In genomic region chr9:35163011-35163690, GRCm38 (mm10) we compare ENCODE assay signal across 8 mouse cellular contexts. TPM values are rescaled to one million over a fixed set of nuclear protein-coding genes. Genes with fewer than 3 reads are reported as not detected.
DNase-seq lines count a peak whose midpoint lies in the region; ATAC-seq and TF ChIP-seq lines count a peak whose summit lies in the region.

No protein-coding gene starts in this region.

- no peak for TF ChIP-seq CTCF in liver, adult 2 months (IDR thresholded peaks at IDR 0.05; ENCODE audit: low read depth, low read length)
- TF ChIP-seq CTCF in brain, embryonic 14.5 days (IDR thresholded peaks at IDR 0.05; ENCODE audit: borderline replicate concordance, extremely low read depth, insufficient read depth, insufficient read length): no peak

- no peaks in the 10 kb centered on the region for H3K9me3 ChIP-seq in neural tube, embryonic 15.5 days (replicated peaks)
- no peaks in the 10 kb centered on the region for H3K9me3 ChIP-seq in forebrain, embryonic 10.5 days

- no peak for ATAC-seq in neural tube, embryonic 15.5 days (ENCODE audit: low FRiP score)

- no peak overlapping the region for H3K4me2 ChIP-seq in neural tube, embryonic 15.5 days

- WGBS in liver, adult 2 months: 6% methylated on average over 11 of the region's 11 CpGs
- 90% methylated on average over 11 of the region's 11 CpGs for WGBS in neural tube, embryonic 15.5 days
- 94% methylated on average over 11 of the region's 11 CpGs for WGBS in forebrain, embryonic 10.5 days

- peak overlapping the region; percentile 87 for H3K27ac ChIP-seq in liver, adult 2 months (replicated peaks; ENCODE audit: insufficient read depth, low read depth, low read length)
- H3K27ac ChIP-seq in neural tube, embryonic 15.5 days (replicated peaks): no peak overlapping the region
- H3K27ac ChIP-seq in forebrain, embryonic 10.5 days: no peak overlapping the region

- peaks cover 30% of the 10 kb centered on the region for H3K4me1 ChIP-seq in liver, adult 2 months (ENCODE audit: control insufficient read depth, insufficient read depth, low read length)
- no peaks in the 10 kb centered on the region for H3K4me1 ChIP-seq in neural tube, embryonic 15.5 days
- H3K4me1 ChIP-seq in forebrain, embryonic 10.5 days: peaks cover 39% of the 10 kb centered on the region

- H3K4me3 ChIP-seq in liver, adult 2 months (ENCODE audit: insufficient read depth, low read depth, low read length): peak overlapping the region; percentile 23
- H3K4me3 ChIP-seq in neural tube, embryonic 15.5 days (replicated peaks): no peak overlapping the region
- no peak overlapping the region for H3K4me3 ChIP-seq in forebrain, embryonic 10.5 days

- peak; percentile 96 for DNase-seq in liver, adult 2 months (ENCODE audit: extremely low read depth, low read depth, low spot score)
- no peak for DNase-seq in liver
- peak; percentile 31 for DNase-seq in brain, embryonic 14.5 days (ENCODE audit: low read depth)
- peak; percentile 87 to 89 for DNase-seq in cerebellum, postnatal 25 days
- peak; percentile 34 to 64 for DNase-seq in kidney, postnatal 36 days
- no peak for DNase-seq in forebrain, embryonic 10.5 days (ENCODE audit: extremely low spot score, low spot score)
- no peak for DNase-seq in left cerebral cortex, adult 8-10 months (ENCODE audit: low spot score in 2 of 2)

- peaks cover 1% of the 10 kb centered on the region; the same call in 1 of the 2 replicates for H3K36me3 ChIP-seq in liver, adult 2 months (ENCODE audit: control insufficient read depth, insufficient read depth, low read length)
- no peaks in the 10 kb centered on the region for H3K36me3 ChIP-seq in neural tube, embryonic 15.5 days
- peaks cover 20% of the 10 kb centered on the region for H3K36me3 ChIP-seq in forebrain, embryonic 10.5 days (replicated peaks)

- peak overlapping the region; percentile 57 for H3K9ac ChIP-seq in liver, adult 2 months (ENCODE audit: low read depth, low read length)
- no peak overlapping the region for H3K9ac ChIP-seq in neural tube, embryonic 15.5 days (replicated peaks)

- no peaks in the 10 kb centered on the region for H3K27me3 ChIP-seq in liver, adult 2 months (ENCODE audit: control insufficient read depth, insufficient read depth, low read length)
- no peaks in the 10 kb centered on the region for H3K27me3 ChIP-seq in neural tube, embryonic 15.5 days (replicated peaks)
- no peaks in the 10 kb centered on the region for H3K27me3 ChIP-seq in forebrain, embryonic 10.5 days (ENCODE audit: poor library complexity, severe bottlenecking)

- TF ChIP-seq POLR2A in liver, adult 2 months (IDR thresholded peaks at IDR 0.05; ENCODE audit: extremely low read depth, insufficient read depth, low read length): no peak
- TF ChIP-seq POLR2A in brain, embryonic 14.5 days (IDR thresholded peaks at IDR 0.05; ENCODE audit: borderline replicate concordance, extremely low read depth, insufficient read depth, insufficient read length, poor library complexity, severe bottlenecking): no peak

- H3K79me2 ChIP-seq in liver, adult 2 months (ENCODE audit: control insufficient read depth, insufficient read depth, low read length): peaks cover 6% of the 10 kb centered on the region; the same call in 1 of the 2 replicates

RNA-seq across cellular contexts. Expression of gene Dcps, which starts 12.7 kb away (rescaled TPM):
- total RNA-seq in liver, adult 2 months (2014; rRNA removed): 21.0 and 21.2 TPM in 2 replicates
- polyA plus RNA-seq in liver, adult 2 months (2012; rRNA removed): 24.0 and 27.4 TPM in 2 replicates
- polyA plus RNA-seq in brain, embryonic 14.5 days (2012; rRNA removed): 58.0 and 82.2 TPM in 2 replicates
- 69.1 and 73.7 TPM in 2 replicates for polyA plus RNA-seq in neural tube, embryonic 15.5 days (2015; fragmentation: Nextera tagmentation; extraction: Ambion mirVana)
- 106 and 113 TPM in 2 replicates for polyA plus RNA-seq in forebrain, embryonic 10.5 days (2016; fragmentation: Nextera tagmentation; extraction: Ambion mirVana)
- total RNA-seq in left cerebral cortex, adult 8-10 months (2022): 10 to 100 TPM; 16.1 to 19.1 (median 16.4) TPM

RNA-seq across cellular contexts. Expression of gene Srpr, which starts 36.8 kb away (rescaled TPM):
- 55.2 and 75.4 TPM in 2 replicates for total RNA-seq in liver, adult 2 months (2014; rRNA removed)
- polyA plus RNA-seq in liver, adult 2 months (2012; rRNA removed): 88.5 and 91.0 TPM in 2 replicates
- 43.2 and 51.3 TPM in 2 replicates for polyA plus RNA-seq in brain, embryonic 14.5 days (2012; rRNA removed)
- 67.2 and 69.1 TPM in 2 replicates for polyA plus RNA-seq in neural tube, embryonic 15.5 days (2015; fragmentation: Nextera tagmentation; extraction: Ambion mirVana)
- polyA plus RNA-seq in forebrain, embryonic 10.5 days (2016; fragmentation: Nextera tagmentation; extraction: Ambion mirVana): 78.8 and 81.3 TPM in 2 replicates
- total RNA-seq in left cerebral cortex, adult 8-10 months (2022): 10 to 100 TPM; 66.6 to 80.4 (median 72.1) TPM

RNA-seq across cellular contexts. Expression of gene Tirap, which starts 36.9 kb away (rescaled TPM):
- total RNA-seq in liver, adult 2 months (2014; rRNA removed): 12.3 and 13.3 TPM in 2 replicates
- polyA plus RNA-seq in liver, adult 2 months (2012; rRNA removed): 23.6 and 24.2 TPM in 2 replicates
- polyA plus RNA-seq in brain, embryonic 14.5 days (2012; rRNA removed): 4.5 and 4.9 TPM in 2 replicates
- 4.7 and 5.6 TPM in 2 replicates for polyA plus RNA-seq in neural tube, embryonic 15.5 days (2015; fragmentation: Nextera tagmentation; extraction: Ambion mirVana)
- polyA plus RNA-seq in forebrain, embryonic 10.5 days (2016; fragmentation: Nextera tagmentation; extraction: Ambion mirVana): 18.8 and 21.9 TPM in 2 replicates
- total RNA-seq in left cerebral cortex, adult 8-10 months (2022): 1 to 10 TPM; 2.3 to 2.9 (median 2.6) TPM

RNA-seq across cellular contexts. Expression of gene St3gal4, which starts 44.1 kb away (rescaled TPM):
- total RNA-seq in liver, adult 2 months (2014; rRNA removed): 72.2 and 74.6 TPM in 2 replicates
- polyA plus RNA-seq in liver, adult 2 months (2012; rRNA removed): 26.5 TPM in 2 replicates
- 2.4 and 5.6 TPM in 2 replicates for polyA plus RNA-seq in brain, embryonic 14.5 days (2012; rRNA removed)
- polyA plus RNA-seq in neural tube, embryonic 15.5 days (2015; fragmentation: Nextera tagmentation; extraction: Ambion mirVana): 11.4 and 15.6 TPM in 2 replicates
- polyA plus RNA-seq in forebrain, embryonic 10.5 days (2016; fragmentation: Nextera tagmentation; extraction: Ambion mirVana): 14.5 and 15.0 TPM in 2 replicates
- total RNA-seq in left cerebral cortex, adult 8-10 months (2022): 10 to 100 TPM; 26.5 to 30.4 (median 28.9) TPM

RNA-seq across cellular contexts. Expression of gene Foxred1, which starts 47.7 kb away (rescaled TPM):
- 27.6 and 31.8 TPM in 2 replicates for total RNA-seq in liver, adult 2 months (2014; rRNA removed)
- 21.6 and 28.9 TPM in 2 replicates for polyA plus RNA-seq in liver, adult 2 months (2012; rRNA removed)
- 48.1 and 63.1 TPM in 2 replicates for polyA plus RNA-seq in brain, embryonic 14.5 days (2012; rRNA removed)
- polyA plus RNA-seq in neural tube, embryonic 15.5 days (2015; fragmentation: Nextera tagmentation; extraction: Ambion mirVana): 48.2 and 50.1 TPM in 2 replicates
- polyA plus RNA-seq in forebrain, embryonic 10.5 days (2016; fragmentation: Nextera tagmentation; extraction: Ambion mirVana): 55.3 and 55.6 TPM in 2 replicates
- 10 to 100 TPM; 37.0 to 40.0 (median 37.7) TPM for total RNA-seq in left cerebral cortex, adult 8-10 months (2022)

Comparison
In these comparisons a context has a peak if more than half of its experiments do, and no peak if none do; other contexts are left out.
1. DNase-seq: peak in liver, adult 2 months (single experiment), brain, embryonic 14.5 days (single experiment), cerebellum, postnatal 25 days (2 of 2) and kidney, postnatal 36 days (2 of 2); none in liver (single experiment), forebrain, embryonic 10.5 days (single experiment) and left cerebral cortex, adult 8-10 months (0 of 2).